Mouse (Mus musculus): ENCODE data around the gene Tmem222. TPM values are rescaled to one million over a fixed set of nuclear protein-coding genes. Genes with fewer than 3 reads are reported as not detected.

Tmem222 gene
- polyA plus RNA-seq, 1 experiment from 2014 or later = 57.1 TPM

- no peaks in the 10 kb centered on the region for H3K27me3 ChIP-seq (ENCODE audit: control insufficient read depth, insufficient read depth, low read length)
- no peak overlapping the region for H3K9ac ChIP-seq (ENCODE audit: low read length)
- H3K4me3 ChIP-seq (ENCODE audit: control insufficient read depth in 1 of 2, insufficient read depth in 1 of 2, low read depth in 1 of 2, low read length in 2 of 2) = no peak overlapping the region
- H3K4me1 ChIP-seq (ENCODE audit: control insufficient read depth in 2 of 2, insufficient read depth in 2 of 2, low read length in 2 of 2) = peaks cover 7 to 9% of the 10 kb centered on the region in 2 experiments
- no peak overlapping the region for H3K4me2 ChIP-seq (ENCODE audit: low read length)
- H3K9me3 ChIP-seq (ENCODE audit: control insufficient read depth, low read length) = no peaks in the 10 kb centered on the region
- no peak overlapping the region for H3K27ac ChIP-seq (replicated peaks in 1 of 2; ENCODE audit: control insufficient read depth in 1 of 2, insufficient read depth in 1 of 2, low read depth in 2 of 2, low read length in 2 of 2)
- no peak for ATAC-seq (ENCODE audit: insufficient number of reproducible peaks, insufficient read depth, low FRiP score, low read depth)
- peaks cover 67% of the 10 kb centered on the region for H3K36me3 ChIP-seq (ENCODE audit: control insufficient read depth, insufficient read depth, low read length)
- WGBS = 60% methylated on average over 10 of the region's 10 CpGs
Measured at GRCm38 (mm10) chr4:133297360-133297759, 19.8 kb upstream of the Tmem222 start.

GRCm38 (mm10) chr4:133294084-133294483, 16.5 kb upstream of the Tmem222 start:
- Histone ChIP-seq H3K36me3 (ENCODE audit: control insufficient read depth, insufficient read depth, low read length) (peaks cover 40% of the 10 kb centered on the region), H3K27me3 (ENCODE audit: control insufficient read depth, insufficient read depth, low read length) (no peaks in the 10 kb centered on the region), H3K4me1 (ENCODE audit: control insufficient read depth in 2 of 2, insufficient read depth in 2 of 2, low read length in 2 of 2) (peaks cover 7 to 9% of the 10 kb centered on the region in 2 experiments), H3K27ac (replicated peaks in 1 of 2; ENCODE audit: control insufficient read depth in 1 of 2, insufficient read depth in 1 of 2, low read depth in 2 of 2, low read length in 2 of 2) (no peak overlapping the region), H3K4me3 (ENCODE audit: control insufficient read depth in 1 of 2, insufficient read depth in 1 of 2, low read depth in 1 of 2, low read length in 2 of 2) (no peak overlapping the region), H3K9ac (ENCODE audit: low read length) (no peak overlapping the region), H3K9me3 (ENCODE audit: control insufficient read depth, low read length) (no peaks in the 10 kb centered on the region), H3K4me2 (ENCODE audit: low read length) (no peak overlapping the region)
- 51% methylated on average over 11 of the region's 11 CpGs for WGBS
- no peak for ATAC-seq (ENCODE audit: insufficient number of reproducible peaks, insufficient read depth, low FRiP score, low read depth)

- H3K4me3 ChIP-seq (ENCODE audit: control insufficient read depth in 1 of 2, insufficient read depth in 1 of 2, low read depth in 1 of 2, low read length in 2 of 2) = no peak overlapping the region
- no peak overlapping the region for H3K4me2 ChIP-seq (ENCODE audit: low read length)
- H3K36me3 ChIP-seq (ENCODE audit: control insufficient read depth, insufficient read depth, low read length) = peaks cover 40% of the 10 kb centered on the region
- no peak overlapping the region for H3K27ac ChIP-seq (replicated peaks in 1 of 2; ENCODE audit: control insufficient read depth in 1 of 2, insufficient read depth in 1 of 2, low read depth in 2 of 2, low read length in 2 of 2)
- no peak overlapping the region; the same call in 1 of the 2 replicates for H3K9ac ChIP-seq (ENCODE audit: low read length)
- H3K4me1 ChIP-seq (ENCODE audit: control insufficient read depth in 2 of 2, insufficient read depth in 2 of 2, low read length in 2 of 2) = peaks cover 5 to 7% of the 10 kb centered on the region in 2 experiments
- 43% methylated on average over 24 of the region's 24 CpGs for WGBS
- no peak for ATAC-seq (ENCODE audit: insufficient number of reproducible peaks, insufficient read depth, low FRiP score, low read depth)
- no peaks in the 10 kb centered on the region for H3K27me3 ChIP-seq (ENCODE audit: control insufficient read depth, insufficient read depth, low read length)
- H3K9me3 ChIP-seq (ENCODE audit: control insufficient read depth, low read length) = no peaks in the 10 kb centered on the region
Measured at GRCm38 (mm10) chr4:133292901-133293843, 15.6 kb upstream of the Tmem222 start.

GRCm38 (mm10) chr4:133292405-133292804, 14.8 kb upstream of the Tmem222 start:
- Histone ChIP-seq H3K4me1 (ENCODE audit: control insufficient read depth in 2 of 2, insufficient read depth in 2 of 2, low read length in 2 of 2) (peaks cover 4 to 5% of the 10 kb centered on the region in 2 experiments), H3K27ac (replicated peaks in 1 of 2; ENCODE audit: control insufficient read depth in 1 of 2, insufficient read depth in 1 of 2, low read depth in 2 of 2, low read length in 2 of 2) (no peak overlapping the region), H3K9me3 (ENCODE audit: control insufficient read depth, low read length) (no peaks in the 10 kb centered on the region), H3K36me3 (ENCODE audit: control insufficient read depth, insufficient read depth, low read length) (peaks cover 40% of the 10 kb centered on the region), H3K9ac (ENCODE audit: low read length) (no peak overlapping the region), H3K27me3 (ENCODE audit: control insufficient read depth, insufficient read depth, low read length) (no peaks in the 10 kb centered on the region), H3K4me2 (ENCODE audit: low read length) (no peak overlapping the region), H3K4me3 (ENCODE audit: control insufficient read depth in 1 of 2, insufficient read depth in 1 of 2, low read depth in 1 of 2, low read length in 2 of 2) (no peak overlapping the region)
- WGBS = 89% methylated on average over 4 of the region's 4 CpGs
- no peak for ATAC-seq (ENCODE audit: insufficient number of reproducible peaks, insufficient read depth, low FRiP score, low read depth)

- H3K27me3 ChIP-seq (ENCODE audit: control insufficient read depth, insufficient read depth, low read length) = no peaks in the 10 kb centered on the region
- H3K4me2 ChIP-seq (ENCODE audit: low read length) = no peak overlapping the region
- H3K27ac ChIP-seq (replicated peaks in 1 of 2; ENCODE audit: control insufficient read depth in 1 of 2, insufficient read depth in 1 of 2, low read depth in 2 of 2, low read length in 2 of 2) = no peak overlapping the region
- no peak for ATAC-seq (ENCODE audit: insufficient number of reproducible peaks, insufficient read depth, low FRiP score, low read depth)
- 88% methylated on average over 1 of the region's 1 CpGs for WGBS
- no peak overlapping the region for H3K4me3 ChIP-seq (ENCODE audit: control insufficient read depth in 1 of 2, insufficient read depth in 1 of 2, low read depth in 1 of 2, low read length in 2 of 2)
- H3K36me3 ChIP-seq (ENCODE audit: control insufficient read depth, insufficient read depth, low read length) = peaks cover 31% of the 10 kb centered on the region
- no peaks in the 10 kb centered on the region for H3K9me3 ChIP-seq (ENCODE audit: control insufficient read depth, low read length)
- H3K9ac ChIP-seq (ENCODE audit: low read length) = peak overlapping the region; percentile 11; the same call in 1 of the 2 replicates
- H3K4me1 ChIP-seq (ENCODE audit: control insufficient read depth in 2 of 2, insufficient read depth in 2 of 2, low read length in 2 of 2) = peaks cover 0 to 4% of the 10 kb centered on the region in 2 experiments; a peak in 2 of 4 replicates
Measured at GRCm38 (mm10) chr4:133291255-133291654, 13.7 kb upstream of the Tmem222 start.

GRCm38 (mm10) chr4:133286476-133287077, 9.0 kb upstream of the Tmem222 start:
- no peaks in the 10 kb centered on the region for H3K9me3 ChIP-seq (ENCODE audit: control insufficient read depth, low read length)
- no peak overlapping the region for H3K9ac ChIP-seq (ENCODE audit: low read length)
- H3K27me3 ChIP-seq (ENCODE audit: control insufficient read depth, insufficient read depth, low read length) = no peaks in the 10 kb centered on the region
- H3K36me3 ChIP-seq (ENCODE audit: control insufficient read depth, insufficient read depth, low read length) = no peaks in the 10 kb centered on the region
- H3K27ac ChIP-seq (replicated peaks in 1 of 2; ENCODE audit: control insufficient read depth in 1 of 2, insufficient read depth in 1 of 2, low read depth in 2 of 2, low read length in 2 of 2) = no peak overlapping the region
- H3K4me2 ChIP-seq (ENCODE audit: low read length) = no peak overlapping the region
- H3K4me1 ChIP-seq (ENCODE audit: control insufficient read depth in 2 of 2, insufficient read depth in 2 of 2, low read length in 2 of 2) = peaks cover 14 to 15% of the 10 kb centered on the region in 2 experiments
- no peak for ATAC-seq (ENCODE audit: insufficient number of reproducible peaks, insufficient read depth, low FRiP score, low read depth)
- no peak overlapping the region for H3K4me3 ChIP-seq (ENCODE audit: control insufficient read depth in 1 of 2, insufficient read depth in 1 of 2, low read depth in 1 of 2, low read length in 2 of 2)
- 64% methylated on average over 4 of the region's 4 CpGs for WGBS

- Histone ChIP-seq H3K27me3 (ENCODE audit: control insufficient read depth, insufficient read depth, low read length) (no peaks in the 10 kb centered on the region), H3K4me1 (ENCODE audit: control insufficient read depth in 2 of 2, insufficient read depth in 2 of 2, low read length in 2 of 2) (peaks cover 14 to 18% of the 10 kb centered on the region in 2 experiments), H3K36me3 (ENCODE audit: control insufficient read depth, insufficient read depth, low read length) (no peaks in the 10 kb centered on the region), H3K9ac (ENCODE audit: low read length) (no peak overlapping the region), H3K4me3 (ENCODE audit: control insufficient read depth in 1 of 2, insufficient read depth in 1 of 2, low read depth in 1 of 2, low read length in 2 of 2) (no peak overlapping the region), H3K4me2 (ENCODE audit: low read length) (no peak overlapping the region), H3K9me3 (ENCODE audit: control insufficient read depth, low read length) (no peaks in the 10 kb centered on the region), H3K27ac (replicated peaks in 1 of 2; ENCODE audit: control insufficient read depth in 1 of 2, insufficient read depth in 1 of 2, low read depth in 2 of 2, low read length in 2 of 2) (no peak overlapping the region)
- WGBS = 29% methylated on average over 5 of the region's 5 CpGs
- ATAC-seq (ENCODE audit: insufficient number of reproducible peaks, insufficient read depth, low FRiP score, low read depth) = no peak
Measured at GRCm38 (mm10) chr4:133285950-133286349, 8.4 kb upstream of the Tmem222 start.
